ENCODE assay signal across 12 mouse cellular contexts in genomic region chr8:125513242-125513866, GRCm38 (mm10). TPM values are rescaled to one million over a fixed set of nuclear protein-coding genes. Genes with fewer than 3 reads are reported as not detected.
DNase-seq lines count a peak whose midpoint lies in the region; ATAC-seq and TF ChIP-seq lines count a peak whose summit lies in the region.
"Had no signal": no experiment of that assay in that cellular context is flagged by ENCODE, and none has a peak within 500 bp of the region (broad histone marks: within the 10 kb centered on the region; RNA-seq: fewer than 3 reads in every experiment).

No protein-coding gene starts in this region.

- no peak for TF ChIP-seq CTCF in bone marrow macrophage, adult 2 months (IDR thresholded peaks at IDR 0.05; ENCODE audit: low read depth, low read length)

- H3K36me3 ChIP-seq in hindbrain, embryonic 10.5 days: no peaks in the 10 kb centered on the region
- H3K36me3 ChIP-seq in hindbrain, embryonic 11.5 days (ENCODE audit: control insufficient read depth, insufficient read depth, low read length): no peaks in the 10 kb centered on the region
- H3K36me3 ChIP-seq in forebrain, embryonic 12.5 days (replicated peaks): no peaks in the 10 kb centered on the region
- H3K36me3 ChIP-seq in macrophage (ENCODE audit: inconsistent target): no peaks in the 10 kb centered on the region
- H3K36me3 ChIP-seq: liver, embryonic 15.5 days had no signal

- H3K4me2 ChIP-seq in hindbrain, embryonic 11.5 days (replicated peaks; ENCODE audit: low read depth, low read length): no peak overlapping the region
- H3K4me2 ChIP-seq in forebrain, embryonic 12.5 days: no peak overlapping the region; the same call in 1 of the 2 replicates
- H3K4me2 ChIP-seq: liver, embryonic 15.5 days had no signal

- peaks cover 5% of the 10 kb centered on the region; the same call in 1 of the 2 replicates for H3K27me3 ChIP-seq in hindbrain, embryonic 10.5 days (ENCODE audit: insufficient read depth, poor library complexity, severe bottlenecking)
- no peaks in the 10 kb centered on the region for H3K27me3 ChIP-seq in hindbrain, embryonic 11.5 days (ENCODE audit: control insufficient read depth, insufficient read depth, low read length)
- H3K27me3 ChIP-seq in forebrain, embryonic 12.5 days: no peaks in the 10 kb centered on the region
- H3K27me3 ChIP-seq: CH12.LX; liver, embryonic 15.5 days had no signal

- no peak overlapping the region for H3K9ac ChIP-seq in hindbrain, embryonic 11.5 days (ENCODE audit: low read depth, low read length)
- no peak overlapping the region for H3K9ac ChIP-seq in forebrain, embryonic 12.5 days
- H3K9ac ChIP-seq: liver, embryonic 15.5 days had no signal

- H3K27ac ChIP-seq in hindbrain, embryonic 10.5 days: peak overlapping the region; percentile 82
- H3K27ac ChIP-seq in hindbrain, embryonic 11.5 days (ENCODE audit: low read depth, low read length): no peak overlapping the region
- H3K27ac ChIP-seq in bone marrow macrophage, adult 2 months (ENCODE audit: insufficient read depth, low read depth, low read length): peak overlapping the region; percentile 69
- H3K27ac ChIP-seq in forebrain, embryonic 12.5 days: peak overlapping the region; percentile 62
- peak overlapping the region; percentile 53 for H3K27ac ChIP-seq in macrophage
- H3K27ac ChIP-seq: liver, embryonic 15.5 days had no signal

- peaks cover 92% of the 10 kb centered on the region for H3K4me1 ChIP-seq in hindbrain, embryonic 10.5 days (replicated peaks)
- H3K4me1 ChIP-seq in hindbrain, embryonic 11.5 days (replicated peaks; ENCODE audit: control insufficient read depth, insufficient read depth, low read length): peaks cover 2% of the 10 kb centered on the region; the same call in 1 of the 2 replicates
- peaks cover 34% of the 10 kb centered on the region for H3K4me1 ChIP-seq in bone marrow macrophage, adult 2 months (ENCODE audit: control insufficient read depth, insufficient read depth, low read length)
- peaks cover 78% of the 10 kb centered on the region for H3K4me1 ChIP-seq in forebrain, embryonic 12.5 days

- peaks cover 39% of the 10 kb centered on the region; the same call in 1 of the 2 replicates for H3K79me2 ChIP-seq in macrophage (ENCODE audit: inconsistent target)

- no peaks in the 10 kb centered on the region for H3K9me3 ChIP-seq in hindbrain, embryonic 10.5 days
- no peaks in the 10 kb centered on the region for H3K9me3 ChIP-seq in hindbrain, embryonic 11.5 days (ENCODE audit: control insufficient read depth, low read length)
- H3K9me3 ChIP-seq in forebrain, embryonic 12.5 days: no peaks in the 10 kb centered on the region
- H3K9me3 ChIP-seq: liver, embryonic 15.5 days had no signal

- 63% methylated on average over 5 of the region's 5 CpGs for WGBS in hindbrain, embryonic 10.5 days
- WGBS in hindbrain, embryonic 11.5 days: 71% methylated on average over 5 of the region's 5 CpGs
- WGBS in forebrain, embryonic 12.5 days: 55% methylated on average over 5 of the region's 5 CpGs
- 67% methylated on average over 5 of the region's 5 CpGs for WGBS in macrophage (ENCODE audit: missing documents)

- no peak for ATAC-seq in hindbrain, embryonic 11.5 days (ENCODE audit: low FRiP score)
- no peak for ATAC-seq in forebrain, embryonic 12.5 days (ENCODE audit: low FRiP score)

- no peak for TF ChIP-seq POLR2A in bone marrow macrophage, adult 2 months (IDR thresholded peaks at IDR 0.05; ENCODE audit: borderline replicate concordance, low read depth, low read length)

- DNase-seq in hindbrain, embryonic 10.5 days (ENCODE audit: low spot score): no peak
- no peak for DNase-seq in hindbrain, embryonic 11.5 days (ENCODE audit: low spot score)
- no peak for DNase-seq in spleen, postnatal 36 days (ENCODE audit: low spot score in 2 of 2)
- DNase-seq in layer of hippocampus, adult 18-20 months (ENCODE audit: low spot score in 2 of 2): no peak
- no peak for DNase-seq in urinary bladder, postnatal 25 days (ENCODE audit: low spot score)
- DNase-seq: cerebellum, adult 9-11 months; thymus, adult 2 months had no signal

- no peak overlapping the region for H3K4me3 ChIP-seq in hindbrain, embryonic 10.5 days
- no peak overlapping the region for H3K4me3 ChIP-seq in hindbrain, embryonic 11.5 days (ENCODE audit: low read depth, low read length)
- H3K4me3 ChIP-seq in bone marrow macrophage, adult 2 months (ENCODE audit: insufficient read depth, low read length): no peak overlapping the region
- H3K4me3 ChIP-seq in forebrain, embryonic 12.5 days (replicated peaks): no peak overlapping the region
- no peak overlapping the region for H3K4me3 ChIP-seq in macrophage (ENCODE audit: inconsistent target)
- H3K4me3 ChIP-seq: liver, embryonic 15.5 days had no signal

RNA-seq across cellular contexts. Expression of gene Sipa1l2, which starts 56.3 kb away (rescaled TPM):
- polyA plus RNA-seq in hindbrain, embryonic 10.5 days (2016; fragmentation: Nextera tagmentation; extraction: Ambion mirVana): 13.9 and 20.1 TPM in 2 replicates
- polyA plus RNA-seq in hindbrain, embryonic 11.5 days (2014; fragmentation: Nextera tagmentation; extraction: Ambion mirVana): 12.2 and 12.9 TPM in 2 replicates
- polyA plus RNA-seq in bone marrow macrophage, adult 2 months (2012; ENCODE audit: insufficient read depth, insufficient read length, missing spikeins): 7.1 and 9.1 TPM in 2 replicates
- 33.2 and 37.2 TPM in 2 replicates for polyA plus RNA-seq in forebrain, embryonic 12.5 days (2016; fragmentation: Nextera tagmentation; extraction: Ambion mirVana)
- total RNA-seq in macrophage (2018; cell fraction: chromatin; rRNA removed): 100 to 1,000 TPM in 6 of 26 experiments, 10 to 100 TPM in 20; 35.9 to 288 (median 61.1) TPM
- total RNA-seq in macrophage (2018; cell fraction: cytosol; rRNA removed): 10 to 100 TPM in 16 of 26 experiments, 1 to 10 TPM in 10; 7.6 to 27.7 (median 12.0) TPM
- total RNA-seq in macrophage (2018; cell fraction: nucleus; rRNA removed): 100 to 1,000 TPM in 1 of 26 experiments, 10 to 100 TPM in 25; 16.0 to 103 (median 36.0) TPM
- 7.2 to 21.6 TPM (median 7.7 TPM) in 3 replicates for polyA plus RNA-seq in macrophage (2018)
- 10 to 100 TPM; 62.3 to 68.6 TPM for total RNA-seq in layer of hippocampus, adult 18-20 months (2021)
